Mouse (Mus musculus) layer of hippocampus, adult 9-10 months (tissue): ENCODE measurements around the gene Frmd4b.
A peak's percentile ranks its signal among the peaks of the same experiment; 100 is the strongest.
"Not testable (repeated sequence)": the region's sequence is repeated elsewhere in the genome, so short reads cannot be mapped to it uniquely, and the experiment has no call there.

ENCODE experiments used
- DNase-seq: peaks from one replicate; pipeline ENCODE4 v3.0.0; 2022; ENCODE audit warnings: low spot score

Frmd4b gene

DNA sequence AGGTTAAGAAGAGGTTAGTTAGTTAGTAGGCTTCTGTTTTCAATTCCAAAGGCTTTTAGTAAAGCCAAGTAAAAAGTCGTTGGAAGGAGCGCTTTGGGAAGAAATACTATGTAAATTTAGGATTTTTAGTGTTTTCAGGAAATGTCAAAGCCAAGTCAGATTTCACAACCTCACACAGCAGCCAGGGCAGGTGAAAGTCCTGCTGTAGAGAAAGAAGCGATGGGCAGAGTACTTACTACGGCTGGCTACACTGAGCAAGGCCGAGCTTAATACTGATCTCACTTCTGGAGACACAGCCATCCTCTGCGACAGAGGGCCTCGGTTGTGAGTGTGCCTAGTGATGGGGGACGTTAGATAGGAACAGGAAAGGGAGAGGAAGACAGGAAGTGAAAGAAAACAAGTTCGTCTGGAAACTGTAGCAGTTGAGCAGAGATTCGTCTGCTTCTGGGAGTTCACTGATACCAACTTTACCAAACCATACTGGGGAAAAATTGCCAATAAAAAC, 328.0 kb downstream of the Frmd4b start:
- no peak for DNase-seq

DNA sequence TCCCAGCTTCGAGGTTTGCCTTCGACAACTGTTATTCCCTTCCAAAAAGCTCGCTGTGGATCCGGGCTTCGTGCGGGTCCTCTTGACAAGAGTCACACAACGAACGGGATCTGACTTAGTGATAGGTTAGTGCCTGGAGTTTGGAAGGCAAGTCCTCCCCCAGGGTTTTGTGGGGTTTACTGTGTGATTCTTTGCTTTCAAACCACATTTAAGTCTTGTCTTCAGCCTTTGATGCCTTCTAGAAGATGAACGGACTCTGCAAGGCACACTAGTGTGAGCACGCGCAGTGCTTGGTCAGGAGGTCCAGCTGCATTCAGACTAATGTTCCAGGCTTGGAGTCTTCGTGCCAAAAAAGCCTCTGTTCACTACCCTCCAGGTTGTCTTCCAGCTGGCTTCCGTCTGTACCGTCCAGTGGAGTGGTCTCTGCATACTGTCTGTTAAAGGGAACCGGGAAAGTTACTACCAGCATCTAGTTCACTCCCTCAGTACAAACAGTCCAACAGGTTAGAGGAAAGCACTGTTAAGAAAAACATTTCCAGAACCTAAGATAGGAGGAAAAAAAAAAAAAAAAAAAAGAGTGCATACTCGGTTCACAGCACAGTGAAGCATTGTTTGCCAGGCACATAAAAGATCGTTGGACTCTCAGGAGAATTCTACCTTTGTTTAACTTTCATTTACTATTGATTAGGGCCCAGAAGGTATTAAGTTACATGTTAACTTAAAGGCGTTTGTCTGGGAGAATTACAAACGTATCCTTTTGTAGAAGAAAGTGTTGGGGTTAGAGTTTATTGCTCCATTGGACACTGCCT, 329.1 kb downstream of the Frmd4b start:
- DNase-seq = no peak

DNA sequence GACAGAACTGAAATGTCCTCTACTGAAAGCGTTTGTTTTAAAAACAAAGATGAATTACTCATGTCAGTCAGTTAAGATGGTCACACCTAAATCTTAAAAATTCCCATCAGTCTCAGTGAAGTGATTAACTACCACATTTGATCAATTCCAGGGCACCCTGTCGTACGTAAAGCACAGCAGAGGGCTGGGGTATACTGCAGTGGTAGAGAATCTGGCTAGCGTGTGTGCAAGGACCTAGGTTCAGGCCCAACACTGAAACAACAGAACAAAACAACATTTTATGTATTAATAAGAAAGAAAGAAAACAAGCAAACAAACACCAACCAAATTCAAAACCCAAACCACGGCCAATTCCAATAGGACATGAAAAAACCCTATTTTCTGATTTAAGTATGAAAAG, 331.0 kb downstream of the Frmd4b start:
- no peak for DNase-seq

DNA sequence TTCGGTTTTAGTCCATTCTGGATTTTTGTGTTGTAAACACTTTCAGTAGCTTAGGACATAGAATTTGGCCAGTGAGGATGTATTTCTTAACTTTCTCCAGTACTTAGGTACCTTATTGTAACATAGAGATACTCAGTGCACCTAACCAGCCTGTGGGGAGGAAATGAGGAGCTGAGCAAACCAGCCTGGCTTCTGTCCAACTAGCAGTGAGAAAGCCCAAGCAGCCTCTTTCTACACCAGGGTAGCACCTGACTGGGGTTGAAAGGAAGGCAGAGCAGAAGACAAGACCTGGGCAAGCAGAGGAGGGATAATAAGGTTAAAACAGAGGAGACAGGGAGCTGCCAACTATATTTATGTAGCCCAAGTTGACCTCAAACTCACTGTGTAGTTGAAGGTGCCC, 333.7 kb downstream of the Frmd4b start:
- no peak for DNase-seq

DNA sequence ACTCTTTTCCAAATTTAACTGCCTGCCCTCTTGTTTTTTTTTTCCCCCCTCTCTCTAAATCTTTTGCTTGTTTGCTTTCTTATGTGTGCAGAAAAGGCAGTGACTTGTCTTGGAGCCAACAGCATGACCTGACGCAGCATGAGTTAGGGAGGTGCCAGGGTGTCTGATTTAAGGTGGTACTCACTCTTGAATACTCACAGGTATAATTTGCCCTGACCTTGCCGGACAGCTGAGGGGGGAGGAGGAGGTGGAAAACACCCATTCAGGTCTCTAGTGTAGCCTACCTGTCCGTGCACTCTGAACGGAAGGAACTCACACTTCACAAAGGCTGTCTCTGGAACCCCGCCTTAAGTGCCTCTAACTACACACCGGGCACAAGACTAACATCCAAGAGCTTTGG, 338.5 kb downstream of the Frmd4b start:
- DNase-seq = no peak

DNA sequence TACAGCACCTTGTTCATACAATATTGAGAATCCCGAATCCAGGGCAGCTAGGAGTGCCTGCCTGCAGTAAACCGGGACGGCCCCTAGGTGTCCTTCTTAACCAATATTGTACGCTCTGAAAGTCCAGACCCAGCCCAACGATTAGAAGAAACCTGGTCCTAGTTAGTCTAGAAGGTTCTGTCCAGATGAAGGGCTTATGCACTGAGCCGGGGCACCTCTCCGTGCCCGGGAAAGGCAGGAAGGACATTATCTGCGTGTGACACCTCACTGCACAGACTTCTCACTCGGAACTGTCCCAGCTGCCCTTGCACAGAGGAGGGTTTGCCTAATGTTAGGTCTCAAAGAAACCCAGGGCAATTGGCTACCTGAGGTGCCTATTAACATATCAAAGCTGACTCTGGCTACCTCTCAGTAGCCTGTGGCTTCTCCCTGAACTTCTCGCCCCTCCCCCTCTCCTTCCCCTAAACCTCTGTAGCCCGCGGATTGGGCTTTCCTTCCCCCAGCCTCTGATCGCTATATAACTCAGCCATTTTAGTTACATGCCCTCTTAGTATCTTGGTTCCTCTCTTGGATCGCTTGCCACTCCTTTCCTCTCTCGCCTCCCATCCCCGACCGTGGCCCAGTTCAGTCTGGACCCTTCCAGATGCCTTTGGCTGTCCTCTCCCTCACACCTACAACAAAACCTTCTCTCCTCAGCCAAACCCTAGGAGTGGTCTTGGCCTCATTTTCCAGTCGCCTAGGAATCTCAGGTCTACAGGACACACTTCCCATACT, 339.1 kb downstream of the Frmd4b start:
- peak; percentile 88 for DNase-seq

DNA sequence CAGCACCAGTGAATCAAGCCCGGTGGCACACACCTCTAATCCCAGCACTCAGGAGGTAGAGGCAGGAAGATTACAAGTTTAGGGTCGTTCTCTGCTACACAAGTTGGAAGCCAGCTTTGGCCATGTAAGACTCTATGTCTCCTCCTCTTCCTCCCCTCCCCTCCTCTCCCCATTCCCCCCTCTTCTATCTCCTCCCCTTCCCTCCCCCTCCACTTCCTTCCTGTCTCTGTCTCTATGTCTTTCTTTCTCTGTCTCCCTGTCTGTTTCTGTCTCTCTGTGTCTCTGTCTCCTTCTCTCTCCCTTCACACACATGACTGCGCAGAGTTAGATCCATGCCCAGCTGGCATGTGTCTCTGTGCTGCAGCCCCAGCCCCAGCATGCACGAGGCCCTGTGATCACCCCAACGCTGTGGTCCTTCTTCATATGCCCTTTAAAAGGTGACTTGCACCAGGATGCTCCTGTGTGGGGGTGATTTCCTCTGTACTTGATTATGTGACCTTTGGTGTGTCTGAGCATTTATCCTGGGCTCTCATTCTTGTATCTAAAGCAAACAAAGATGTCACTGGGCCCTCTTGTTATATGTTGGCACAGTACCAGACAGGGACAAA, 340.3 kb downstream of the Frmd4b start:
- no peak for DNase-seq

DNA sequence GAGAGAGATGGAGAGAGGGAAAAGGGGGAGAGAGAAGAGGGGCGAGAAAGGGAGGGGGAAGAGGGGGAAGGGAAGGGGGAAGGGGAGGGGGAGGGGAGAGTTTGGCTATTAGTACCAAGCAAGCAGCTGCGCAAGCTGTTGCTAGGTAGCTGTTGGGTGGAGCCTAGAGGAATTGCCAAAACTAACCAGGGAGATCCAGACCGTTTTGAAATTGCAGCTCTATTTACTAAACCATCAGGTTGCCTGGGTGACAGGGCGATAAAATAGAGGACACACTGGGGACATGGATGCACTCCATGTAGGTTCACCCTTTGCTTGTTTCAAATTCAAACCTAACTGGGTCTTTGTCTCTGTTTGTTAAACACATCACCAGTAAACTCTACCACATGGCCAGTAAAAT, 341.0 kb downstream of the Frmd4b start:
- DNase-seq = no peak

DNA sequence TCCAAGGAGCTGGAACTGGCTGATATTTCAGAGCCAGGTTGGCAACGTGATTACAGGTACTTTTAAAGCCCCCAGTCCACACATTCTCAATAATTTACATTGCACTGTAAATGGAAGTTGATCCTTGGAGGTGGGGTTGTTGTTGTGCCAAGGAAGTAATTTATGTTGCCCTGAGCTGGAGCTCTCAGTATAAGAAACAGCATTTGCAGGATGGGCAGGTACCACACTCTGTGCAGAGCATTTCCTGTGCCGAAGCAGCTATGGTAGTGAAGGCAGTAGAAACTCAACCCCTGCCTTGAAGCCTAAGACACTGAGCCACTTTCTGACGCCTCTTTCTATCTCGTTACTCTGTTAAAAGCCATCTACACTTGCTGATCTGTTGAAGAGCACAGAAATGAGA, 341.6 kb downstream of the Frmd4b start:
- no peak for DNase-seq

DNA sequence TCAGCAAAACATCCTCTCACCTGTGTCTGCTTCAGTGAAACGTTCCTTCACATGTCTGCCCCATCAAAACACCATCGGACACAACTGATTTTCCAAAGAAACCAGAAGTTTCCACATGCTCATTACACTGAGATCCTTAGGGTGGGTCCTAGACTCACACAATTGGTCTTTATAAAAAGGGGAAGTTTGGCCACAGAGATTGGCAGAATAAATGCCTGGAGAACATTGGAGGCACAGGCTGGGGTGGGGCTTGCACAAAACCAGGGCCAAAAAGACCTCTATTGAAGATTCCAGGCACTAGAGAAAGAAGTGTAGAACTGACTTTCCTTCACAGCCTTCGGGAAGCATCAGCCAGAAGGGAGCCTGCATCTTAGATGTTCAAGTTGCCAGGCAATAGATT, 343.6 kb downstream of the Frmd4b start:
- DNase-seq = no peak

DNA sequence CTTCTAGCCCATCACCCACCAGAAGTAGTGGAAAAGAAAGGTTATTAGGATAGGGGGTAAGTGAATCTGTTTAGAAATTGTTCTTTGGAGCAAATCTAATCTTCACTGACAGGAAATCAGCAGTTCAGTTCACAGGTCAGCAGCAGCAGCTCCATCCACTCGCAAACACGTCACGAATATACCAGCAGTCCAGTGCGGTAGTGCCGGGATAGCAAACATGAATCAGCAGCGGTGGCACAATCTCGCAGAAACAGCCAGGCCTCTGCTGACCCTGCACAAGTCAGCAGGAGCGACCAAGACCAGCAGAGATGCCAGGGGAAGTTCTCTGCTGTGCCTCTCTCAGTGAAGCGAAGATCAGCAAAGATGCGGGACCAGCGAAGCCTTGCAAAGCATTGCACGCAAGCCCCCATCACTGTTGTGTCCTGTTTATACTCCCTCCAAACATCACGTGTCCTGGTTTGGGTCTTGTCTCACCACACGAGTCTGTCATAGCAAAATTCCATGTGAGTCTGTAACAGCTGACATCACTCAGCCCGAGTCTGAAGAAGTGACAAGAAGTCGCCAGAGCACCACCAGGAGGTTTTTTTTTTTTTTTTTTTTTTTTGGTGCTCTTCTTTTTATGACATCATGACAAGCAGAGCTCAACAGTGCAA, 344.2 kb downstream of the Frmd4b start:
- no peak for DNase-seq

DNA sequence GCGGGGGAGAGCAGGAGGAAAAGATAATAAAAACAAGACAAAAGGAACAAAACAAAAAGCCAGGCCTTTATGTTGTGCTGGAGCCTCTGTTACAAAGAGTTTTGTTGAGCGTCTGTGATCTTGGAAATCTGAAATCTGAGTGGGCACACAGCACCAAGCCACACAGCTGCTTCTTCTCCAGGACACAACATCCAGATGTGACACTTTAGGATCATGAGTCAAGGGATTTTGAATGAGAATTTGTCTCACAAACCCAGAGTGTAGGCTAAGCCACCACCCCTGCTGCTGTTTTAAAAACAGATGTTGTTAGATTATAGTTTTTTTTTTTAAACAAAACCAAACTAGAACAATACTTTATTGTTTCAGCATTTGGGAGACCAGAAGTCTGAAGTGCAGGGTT, 345.0 kb downstream of the Frmd4b start:
- DNase-seq = no peak

DNA sequence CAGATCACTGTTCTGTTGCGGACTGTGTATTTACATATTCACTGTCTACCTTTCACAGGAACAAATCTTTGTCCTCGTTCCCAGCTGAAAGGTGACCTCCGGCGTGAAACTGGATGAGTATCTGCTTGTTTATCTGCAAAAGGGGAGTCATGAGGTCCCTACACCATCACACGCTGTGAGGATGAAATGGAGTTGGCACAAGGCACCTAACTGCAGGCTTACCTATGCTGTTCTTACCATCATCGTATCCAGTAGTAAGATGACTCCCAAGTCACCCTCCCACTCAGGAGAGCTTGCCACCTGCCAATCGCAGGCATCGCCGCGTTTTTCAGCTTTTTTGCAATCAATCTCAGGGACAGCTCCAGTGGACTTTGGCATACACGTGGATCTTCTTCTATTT, 347.7 kb downstream of the Frmd4b start:
- DNase-seq = no peak

DNA sequence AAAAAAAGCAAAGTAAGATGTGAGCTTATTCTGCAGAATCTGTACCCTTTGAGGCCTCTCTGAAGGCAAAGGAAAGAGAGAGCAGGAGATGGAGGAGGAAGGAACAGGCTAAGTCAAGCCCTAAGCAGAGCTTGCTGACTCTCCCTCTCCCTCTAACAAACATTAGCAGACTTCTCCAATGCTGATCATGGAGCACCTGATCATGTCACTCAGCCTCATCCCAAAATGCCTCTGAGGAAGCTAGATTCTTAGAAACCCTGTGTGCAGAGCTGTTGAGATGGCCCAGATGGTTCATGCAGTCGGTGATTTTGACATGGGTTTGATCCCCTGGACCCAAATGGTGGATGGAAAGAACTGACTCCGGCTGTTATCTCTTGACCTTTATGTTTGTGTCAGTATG, 350.2 kb downstream of the Frmd4b start:
- DNase-seq = no peak

DNA sequence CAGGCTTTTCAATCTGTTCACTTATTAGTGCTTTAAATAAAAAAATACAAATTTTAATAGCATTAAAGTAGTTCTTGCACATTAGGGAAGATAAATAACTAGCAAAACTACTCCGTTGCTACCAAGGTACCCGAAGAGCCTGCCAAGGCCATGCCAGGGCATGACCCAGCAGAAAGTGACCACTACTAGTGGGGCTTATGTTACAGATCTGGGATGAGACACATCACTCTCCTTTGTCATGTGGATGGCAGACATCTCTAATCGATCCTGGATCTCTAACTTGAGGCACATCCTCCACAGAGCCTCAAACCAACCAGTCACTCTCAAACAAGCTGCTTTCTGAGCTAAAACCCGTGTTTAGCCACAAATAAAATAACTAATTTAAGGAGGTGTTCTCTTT, 350.7 kb downstream of the Frmd4b start:
- no peak for DNase-seq

DNA sequence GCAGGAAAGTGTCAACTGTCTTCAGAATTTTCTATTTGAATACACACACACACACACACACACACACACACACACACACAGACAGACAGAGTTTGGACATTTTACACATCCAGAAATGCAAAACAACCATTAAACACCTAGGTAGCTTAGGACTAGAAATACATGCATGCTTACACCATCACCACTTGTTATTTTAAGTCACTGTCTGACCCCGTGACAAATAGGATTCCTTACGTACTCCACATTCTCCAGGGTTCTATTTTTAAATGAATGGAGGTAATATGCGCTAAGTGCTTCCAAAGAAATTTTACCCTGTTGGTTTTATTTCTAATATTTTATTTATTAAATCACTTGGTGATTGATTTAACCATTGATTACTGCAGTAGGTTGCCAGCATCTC, 351.6 kb downstream of the Frmd4b start:
- DNase-seq = no peak

DNA sequence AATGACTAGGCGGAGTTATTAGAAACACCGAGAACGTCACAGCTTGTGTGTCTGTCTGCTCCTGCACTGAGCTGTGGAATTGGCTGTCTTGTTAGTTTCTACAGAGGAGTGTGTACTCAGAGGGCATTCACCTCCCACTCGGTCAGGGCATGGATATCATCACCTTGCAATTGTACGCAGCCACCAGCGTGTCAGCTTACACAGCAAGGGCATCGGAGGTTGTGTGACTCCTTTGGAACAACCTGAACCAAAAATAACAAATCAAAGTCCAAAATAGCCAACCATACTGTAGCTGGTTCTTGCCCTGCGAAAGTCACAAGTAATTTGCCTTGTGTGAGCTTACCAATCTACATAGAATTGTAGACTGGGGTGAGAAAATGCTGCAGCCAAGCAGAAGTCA, 352.1 kb downstream of the Frmd4b start:
- no peak for DNase-seq

DNA sequence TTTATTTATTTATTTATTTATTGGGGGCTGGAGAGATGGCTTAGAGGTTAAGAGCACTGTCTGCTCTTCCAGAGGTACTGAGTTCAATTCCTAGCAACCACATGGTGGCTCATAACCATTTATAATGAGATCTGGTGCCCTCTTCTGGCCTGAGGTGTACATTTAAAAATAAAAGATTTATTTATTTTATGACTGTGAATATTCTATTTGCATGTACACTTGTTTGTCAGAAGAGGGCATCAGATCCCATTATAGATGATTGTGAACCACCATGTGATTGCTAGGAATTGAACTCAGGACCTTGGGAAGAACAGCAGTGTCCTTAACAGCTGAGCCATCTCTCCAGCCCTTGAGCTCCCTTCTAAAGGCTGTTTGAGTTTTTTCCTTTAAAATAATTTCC, 353.6 kb downstream of the Frmd4b start:
- DNase-seq = not testable (repeated sequence)

DNA sequence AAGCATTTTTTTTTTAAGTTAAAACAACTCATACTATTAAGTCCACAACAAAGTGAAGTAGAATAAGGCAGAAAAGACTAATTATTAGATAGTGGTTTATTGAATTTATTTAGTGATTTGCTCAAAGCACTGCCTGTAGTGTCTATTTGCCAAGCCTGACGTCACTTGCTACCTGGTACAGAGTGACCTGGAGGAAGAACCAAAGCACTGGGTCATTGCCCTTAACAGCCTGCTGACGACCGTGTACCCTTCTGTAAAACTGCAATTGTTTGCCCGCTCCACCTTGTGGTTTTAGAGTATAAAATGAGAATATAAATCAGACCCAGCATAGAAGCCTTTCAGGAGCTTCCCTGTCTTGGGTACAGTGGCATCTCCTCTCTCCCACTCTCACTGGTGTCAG, 355.1 kb downstream of the Frmd4b start:
- DNase-seq = no peak

DNA sequence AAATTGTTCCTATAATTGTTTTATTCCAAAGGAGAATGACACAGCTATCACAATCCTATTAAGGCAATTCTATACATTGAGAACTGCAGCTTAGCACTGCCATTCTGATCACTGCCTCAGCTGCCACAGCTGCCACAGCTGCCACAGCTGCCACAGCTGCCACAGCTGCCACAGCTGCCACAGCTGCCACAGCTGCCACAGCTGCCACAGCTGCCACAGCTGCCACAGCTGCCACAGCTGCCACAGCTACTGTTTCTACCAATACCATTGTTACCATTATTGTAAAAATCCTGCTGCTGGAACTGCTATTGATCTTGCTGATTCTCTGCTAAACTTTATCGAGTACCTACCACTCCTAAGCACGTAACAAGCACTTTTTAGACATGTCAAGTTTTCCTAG, 357.4 kb downstream of the Frmd4b start:
- not testable (repeated sequence) for DNase-seq

DNA sequence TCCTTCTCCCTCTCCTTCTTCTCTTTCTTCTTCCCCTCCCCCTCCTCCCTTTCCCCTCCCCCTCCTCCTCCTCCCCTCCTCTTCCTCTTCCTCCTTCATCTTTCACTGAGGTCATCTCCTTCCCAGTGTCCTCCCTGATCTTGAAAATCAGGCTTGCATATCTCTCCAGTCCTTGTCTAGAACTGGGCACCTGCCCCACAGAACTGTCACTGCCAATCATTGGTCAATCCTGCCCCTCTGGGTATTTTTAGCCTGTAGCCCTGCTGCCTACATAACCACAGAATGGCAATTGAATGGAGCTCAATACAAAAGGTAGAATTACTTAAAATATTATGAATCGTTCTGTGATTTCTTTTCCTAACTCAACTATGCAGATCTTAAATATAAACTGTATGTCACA, 358.9 kb downstream of the Frmd4b start:
- no peak for DNase-seq

DNA sequence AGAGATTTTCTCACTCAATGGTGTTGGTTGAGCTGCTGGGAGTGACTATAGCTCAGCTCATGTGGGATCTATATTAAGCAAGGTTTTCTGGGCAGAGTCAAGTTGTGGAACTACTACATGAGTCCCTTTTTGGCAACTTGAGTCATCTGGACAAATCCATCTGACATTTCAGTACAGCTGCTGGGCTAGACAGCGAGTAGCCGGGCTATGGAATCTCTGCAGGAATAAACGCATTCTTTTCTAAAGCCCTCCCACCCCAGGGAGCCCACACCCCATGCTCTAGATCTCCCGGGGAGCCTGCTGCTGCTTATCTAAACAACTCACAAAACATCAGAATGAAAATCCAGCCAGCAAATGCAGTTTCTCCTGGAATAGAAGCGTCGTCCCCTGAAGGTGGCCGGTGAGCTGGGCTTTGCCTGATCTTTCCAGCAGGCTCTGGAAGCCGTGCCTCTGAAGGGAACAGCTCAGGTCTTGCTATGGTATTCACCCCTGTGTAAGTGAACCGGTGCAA, 364.6 kb downstream of the Frmd4b start, which contains the start of gene Lmod3:
Lmod3 (minus strand) TSS at position 49 of the 511 bp plus-strand sequence.
- no peak for DNase-seq
